ENCODE assay signal across 20 mouse cellular contexts in the genomic region with DNA sequence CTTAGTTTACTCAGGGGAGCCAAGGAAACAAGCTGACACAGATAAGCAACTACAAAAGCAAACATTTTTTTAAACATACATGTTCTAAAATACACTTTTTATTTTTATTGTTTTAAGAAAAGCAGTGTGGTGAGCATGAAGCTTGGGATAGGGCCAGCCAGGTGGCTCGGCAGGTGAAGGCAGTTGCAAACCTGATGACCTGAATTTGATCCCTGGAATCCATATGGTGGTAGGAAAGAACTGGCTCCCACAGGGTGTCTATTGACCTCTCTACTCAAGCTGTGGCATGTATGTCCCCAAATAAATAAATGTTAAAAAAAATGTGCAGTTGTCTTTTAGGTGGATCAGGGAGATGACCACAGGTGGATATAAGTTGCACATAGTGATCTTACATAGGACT. TPM values are rescaled to one million over a fixed set of nuclear protein-coding genes. Genes with fewer than 3 reads are reported as not detected.
"Had no signal": no experiment of that assay in that cellular context is flagged by ENCODE, and none has a peak within 500 bp of the region (broad histone marks: within the 10 kb centered on the region; RNA-seq: fewer than 3 reads in every experiment).

No protein-coding gene starts in this region.

- H3K9ac ChIP-seq: limb, embryonic 12.5 days; liver, embryonic 13.5 days; midbrain, embryonic 13.5 days; neural tube, embryonic 15.5 days had no signal

- H3K4me2 ChIP-seq: limb, embryonic 12.5 days; liver, embryonic 13.5 days; midbrain, embryonic 13.5 days; neural tube, embryonic 15.5 days had no signal

- ATAC-seq: lung, postnatal 0 days; midbrain, embryonic 13.5 days had no signal

- H3K27me3 ChIP-seq: neural tube, embryonic 15.5 days had no signal

- H3K4me3 ChIP-seq: limb, embryonic 12.5 days; liver, embryonic 13.5 days; midbrain, embryonic 13.5 days; myocyte; neural tube, embryonic 15.5 days had no signal

- H3K9me3 ChIP-seq: limb, embryonic 12.5 days; liver, embryonic 13.5 days; midbrain, embryonic 13.5 days; neural tube, embryonic 15.5 days had no signal

- H3K36me3 ChIP-seq: limb, embryonic 12.5 days; liver, embryonic 13.5 days; midbrain, embryonic 13.5 days; neural tube, embryonic 15.5 days had no signal

- H3K27ac ChIP-seq: kidney, postnatal 0 days; limb, embryonic 12.5 days; liver, embryonic 13.5 days; midbrain, embryonic 13.5 days; neural tube, embryonic 15.5 days; stomach, postnatal 0 days had no signal

- DNase-seq: kidney, adult 8-10 months; kidney, postnatal 36 days; layer of hippocampus, adult 9-11 months; layer of hippocampus, postnatal 36 days; liver; liver, embryonic 13.5 days; lung, adult 2 months; thymus, postnatal 4 days had no signal

RNA-seq across cellular contexts. Expression of a gene that starts 3.2 kb away (rescaled TPM):
- total RNA-seq: megakaryocyte-erythroid progenitor cell, adult 5-6 weeks had no signal

RNA-seq across cellular contexts. Expression of a gene that starts 49.3 kb away (rescaled TPM):
- total RNA-seq: layer of hippocampus, adult 18-20 months; layer of hippocampus, postnatal 36 days; left cerebral cortex, adult 8-10 months; left cerebral cortex, postnatal 36 days; megakaryocyte-erythroid progenitor cell, adult 5-6 weeks had no signal
- polyA plus RNA-seq: limb, embryonic 12.5 days; liver, embryonic 13.5 days; lung, adult 2 months; lung, postnatal 0 days; midbrain, embryonic 13.5 days; myocyte; neural tube, embryonic 11.5 days; stomach, postnatal 0 days had no signal
